Mouse (Mus musculus): ENCODE data around the gene Prkce.

Prkce gene

DNA sequence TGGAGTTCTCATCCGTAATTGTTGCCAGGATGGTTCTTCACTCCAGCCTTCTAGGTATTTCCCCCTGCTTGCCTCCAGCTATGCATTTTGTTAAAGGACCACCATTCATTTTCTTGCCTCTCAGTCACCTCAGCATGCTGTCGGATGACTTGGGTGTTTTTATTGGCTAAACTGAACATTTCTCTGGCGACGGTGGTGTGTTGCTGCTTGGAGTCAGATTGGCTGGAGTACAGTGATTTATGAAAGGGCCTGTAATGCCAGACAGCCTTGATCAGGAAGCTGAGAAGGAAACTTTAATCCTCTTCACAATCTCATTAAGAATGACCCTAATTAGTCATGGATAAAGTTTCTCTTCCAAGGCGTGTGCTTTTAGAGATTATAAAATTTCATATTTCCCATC lies 342.3 kb downstream of the Prkce start:
- DNase-seq (ENCODE audit: low read depth, low spot score), result no peak

DNA sequence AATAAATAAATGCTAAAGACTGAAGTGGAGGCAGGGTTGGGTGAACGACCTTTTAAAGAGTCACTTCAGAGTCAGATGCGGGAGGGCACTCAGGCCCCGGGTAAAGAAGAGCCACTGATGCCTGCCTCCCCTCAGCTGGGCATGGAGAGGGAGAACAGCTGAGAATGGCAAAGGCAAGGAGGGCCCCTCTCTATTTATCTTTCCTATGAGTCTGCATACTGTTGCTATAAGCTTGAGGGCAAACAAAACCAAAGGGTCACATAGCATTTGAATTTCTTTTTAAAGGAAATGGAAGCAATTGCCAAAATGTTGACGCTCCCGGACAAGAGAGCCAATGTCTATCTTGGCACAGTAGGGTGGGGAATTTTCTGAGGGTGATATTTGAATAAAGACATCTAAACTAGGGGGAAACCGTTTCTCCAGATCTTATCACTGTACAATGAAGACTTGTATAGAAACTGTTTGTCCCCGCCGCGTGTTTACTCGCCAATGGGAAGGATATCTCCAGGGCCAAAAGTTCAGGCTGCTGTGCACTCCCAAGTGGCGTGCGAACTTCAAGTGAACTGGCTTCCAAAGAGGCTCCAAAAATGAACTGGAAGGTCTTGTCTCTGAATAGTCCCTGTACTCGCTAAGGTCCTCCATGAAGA lies 347.5 kb downstream of the Prkce start:
- DNase-seq (ENCODE audit: low read depth, low spot score), result no peak

DNA sequence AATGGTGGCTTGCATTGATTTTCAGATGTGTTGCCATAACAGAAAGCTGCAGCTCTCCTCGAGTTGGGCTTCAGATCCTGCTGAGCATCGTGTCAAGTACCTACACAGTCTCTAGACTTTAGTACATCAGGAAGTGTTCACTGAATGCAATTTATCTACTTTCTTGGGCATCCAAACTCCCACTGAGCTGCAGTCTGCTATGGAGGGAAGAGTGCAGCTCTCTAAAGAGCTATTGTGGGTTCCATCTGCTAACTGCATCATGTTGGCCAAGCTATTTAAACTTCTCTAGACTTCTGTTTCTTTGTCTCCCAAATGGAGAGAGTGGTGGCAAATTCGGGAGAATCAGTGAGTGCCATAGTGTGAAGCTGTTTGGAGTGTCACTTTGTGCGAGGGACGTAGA lies 349.0 kb downstream of the Prkce start:
- DNase-seq (ENCODE audit: low read depth, low spot score), result no peak

DNA sequence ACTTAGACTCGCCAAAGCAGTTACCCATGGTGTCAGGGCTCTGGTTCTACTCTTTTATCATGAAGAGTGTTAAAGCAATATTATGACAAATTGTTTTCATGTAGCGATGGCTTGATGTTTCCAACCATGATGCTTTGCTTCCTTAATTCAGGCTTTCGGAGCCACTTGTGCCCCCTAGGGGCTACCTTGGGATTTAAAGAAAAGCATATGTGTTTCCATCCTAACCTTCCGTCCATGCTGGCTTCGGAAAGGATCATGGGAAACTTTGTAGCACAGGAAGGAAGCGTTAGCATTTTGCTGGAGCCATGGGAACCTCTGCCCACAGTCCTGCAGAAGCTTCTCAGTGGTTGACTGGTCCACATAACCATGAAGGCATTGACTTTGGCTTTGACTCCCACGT lies 351.0 kb downstream of the Prkce start:
- no peak for DNase-seq (ENCODE audit: low read depth, low spot score)

DNA sequence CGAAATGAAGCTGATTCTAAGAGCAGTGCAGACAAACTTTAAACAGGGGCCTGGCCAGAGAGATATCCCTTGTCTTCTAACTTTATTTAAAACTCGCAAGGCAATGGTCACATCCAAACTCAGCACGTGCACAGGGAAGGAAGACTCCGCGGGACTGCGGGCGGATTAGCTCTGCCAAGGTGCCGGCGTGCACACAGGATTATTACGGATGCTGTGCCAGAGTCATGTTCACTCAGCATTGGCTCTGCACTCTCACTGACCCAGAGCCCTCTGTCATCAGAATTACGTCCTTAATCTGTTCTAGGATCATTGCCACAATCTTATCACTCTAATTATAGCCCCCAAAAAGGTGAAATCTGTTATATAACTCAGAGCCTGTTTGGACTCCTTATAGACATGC lies 353.7 kb downstream of the Prkce start:
- no peak for DNase-seq (ENCODE audit: low read depth, low spot score)

DNA sequence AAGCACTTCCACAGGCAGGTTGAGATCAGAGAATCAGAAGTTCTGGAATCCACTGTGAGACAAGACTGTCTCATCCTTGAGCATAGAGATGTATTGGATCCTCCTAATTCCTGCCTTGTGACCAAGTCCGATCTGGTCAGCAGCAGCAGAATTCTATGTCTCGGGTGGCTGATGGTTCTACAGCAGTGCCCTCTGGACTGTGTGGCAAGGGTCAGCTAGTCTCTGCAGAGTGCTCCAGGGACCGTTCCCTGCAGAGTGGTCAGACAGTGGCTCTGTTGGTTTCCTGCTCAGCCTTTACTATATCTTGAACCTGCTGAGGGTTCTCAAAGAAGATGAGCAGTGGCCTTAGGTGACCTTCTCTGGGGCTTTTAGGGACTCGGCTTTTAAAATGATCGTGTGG lies 355.1 kb downstream of the Prkce start:
- no peak for DNase-seq (ENCODE audit: low read depth, low spot score)

DNA sequence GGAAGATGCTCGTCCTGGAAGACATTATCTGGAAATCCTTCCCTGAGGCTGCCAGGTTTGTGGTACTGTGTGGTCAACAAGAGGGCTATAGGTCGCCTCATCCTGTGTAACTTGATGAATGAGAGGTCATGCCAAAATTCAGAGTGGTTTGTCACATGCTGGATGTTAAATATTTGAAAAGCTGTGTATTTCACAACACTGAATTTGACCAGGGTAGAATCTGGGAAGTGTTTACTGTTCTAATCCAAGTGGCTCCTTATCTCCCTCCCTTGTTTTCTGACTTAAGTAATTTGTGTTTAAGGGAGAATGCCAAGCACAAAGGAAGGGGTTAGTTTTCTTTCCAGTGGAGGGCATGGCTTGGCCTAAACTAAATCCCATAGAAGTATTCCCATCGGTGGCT lies 355.8 kb downstream of the Prkce start:
- DNase-seq (ENCODE audit: low read depth, low spot score), result peak; percentile 26

DNA sequence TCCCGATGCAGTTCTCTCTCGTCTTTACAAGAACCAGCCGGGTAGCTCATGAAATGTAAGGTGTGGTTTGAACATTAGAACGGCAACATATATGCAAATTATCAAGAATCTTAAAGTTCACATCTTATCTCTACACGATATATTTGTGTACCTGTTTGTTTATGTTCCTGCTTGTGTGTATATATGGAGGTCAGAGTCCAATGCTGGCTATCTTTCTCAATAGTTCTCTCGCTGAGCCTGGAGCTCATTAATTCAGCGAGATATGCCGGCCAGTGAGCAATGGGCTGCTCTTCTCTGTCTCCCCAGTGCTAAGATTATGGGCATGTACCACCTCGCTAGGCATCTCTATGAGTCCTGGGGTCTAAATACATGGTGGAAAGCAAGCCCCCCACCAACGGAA lies 356.3 kb downstream of the Prkce start:
- DNase-seq (ENCODE audit: low read depth, low spot score), result no peak

DNA sequence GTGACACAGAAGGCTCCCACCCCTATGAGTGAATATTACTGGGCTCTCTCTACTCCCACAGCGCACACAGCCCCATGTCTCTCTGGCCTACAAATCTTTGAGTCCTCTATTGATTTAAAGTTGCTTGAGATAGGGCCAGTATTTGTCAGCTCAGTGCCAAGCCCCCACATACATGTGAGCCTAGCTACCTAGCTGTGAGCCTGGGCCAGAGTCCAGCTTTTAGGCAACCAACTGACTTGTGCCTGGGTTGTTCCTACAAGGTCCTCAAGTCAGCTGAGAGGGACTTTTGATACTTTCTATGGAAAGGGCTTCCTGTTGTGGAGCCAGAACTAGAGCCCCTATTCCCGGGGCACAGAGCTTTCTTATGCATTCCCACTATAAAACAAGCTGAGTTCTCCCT lies 357.5 kb downstream of the Prkce start:
- no peak for DNase-seq (ENCODE audit: low read depth, low spot score)

DNA sequence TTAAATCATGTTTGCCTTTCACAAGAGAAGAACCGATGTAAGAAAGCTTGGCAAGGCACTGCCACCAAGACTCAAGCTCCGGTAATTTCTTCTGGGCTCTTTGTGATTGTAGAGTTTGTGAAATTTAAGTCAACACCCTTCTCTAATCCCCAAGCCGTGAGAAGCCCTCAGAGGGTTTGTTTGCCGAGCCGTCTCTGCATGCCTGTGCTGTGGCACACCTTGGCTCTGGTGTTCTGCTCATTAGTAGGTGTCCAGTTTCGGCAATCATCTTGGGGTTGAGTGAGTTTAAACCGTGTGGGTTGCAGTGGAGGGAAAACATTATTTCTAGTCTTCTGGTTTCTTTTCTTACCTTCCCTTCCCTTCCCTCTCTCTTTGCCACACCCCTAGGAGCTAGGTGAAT lies 358.4 kb downstream of the Prkce start:
- DNase-seq (ENCODE audit: low read depth, low spot score), result no peak

DNA sequence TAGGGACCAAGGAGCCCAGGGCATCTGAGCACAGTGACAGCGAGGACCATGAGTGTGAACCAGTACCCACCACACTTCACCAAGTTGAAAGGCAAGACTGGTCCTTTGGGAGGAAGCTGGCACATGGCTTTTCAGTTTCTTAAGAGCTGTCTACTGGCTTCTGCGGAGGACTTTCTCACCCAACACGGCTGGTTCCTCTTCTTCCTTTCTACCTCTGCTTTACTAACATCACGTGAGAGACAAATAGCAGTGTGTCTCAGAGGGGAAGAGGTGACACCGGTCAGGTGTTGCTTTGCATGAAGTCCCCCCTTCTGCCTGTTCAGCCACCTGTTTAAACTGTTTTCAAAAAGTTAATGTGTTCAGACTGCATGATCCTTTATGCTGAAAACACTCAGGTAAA lies 359.7 kb downstream of the Prkce start:
- no peak for DNase-seq (ENCODE audit: low read depth, low spot score)

DNA sequence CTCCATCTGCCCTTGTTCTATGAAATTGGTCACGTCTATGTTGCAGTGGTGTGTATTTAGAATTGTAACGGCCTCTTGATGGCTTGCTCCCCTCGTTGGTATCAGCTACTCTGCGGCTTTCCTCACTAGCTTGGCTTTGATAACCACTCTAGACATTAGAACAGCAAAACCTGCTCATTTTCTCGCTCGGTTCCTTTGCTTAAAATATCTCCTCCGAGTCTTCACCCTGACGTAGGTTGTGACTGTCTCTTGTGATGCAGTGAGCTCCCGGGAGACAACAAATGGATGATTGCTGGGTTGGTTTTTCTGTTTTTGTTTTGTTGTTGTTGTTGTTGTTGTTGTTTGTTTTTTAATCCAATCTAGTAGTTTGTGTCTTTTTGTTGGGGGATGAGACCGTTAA lies 361.4 kb downstream of the Prkce start:
- DNase-seq (ENCODE audit: low read depth, low spot score), result no peak

DNA sequence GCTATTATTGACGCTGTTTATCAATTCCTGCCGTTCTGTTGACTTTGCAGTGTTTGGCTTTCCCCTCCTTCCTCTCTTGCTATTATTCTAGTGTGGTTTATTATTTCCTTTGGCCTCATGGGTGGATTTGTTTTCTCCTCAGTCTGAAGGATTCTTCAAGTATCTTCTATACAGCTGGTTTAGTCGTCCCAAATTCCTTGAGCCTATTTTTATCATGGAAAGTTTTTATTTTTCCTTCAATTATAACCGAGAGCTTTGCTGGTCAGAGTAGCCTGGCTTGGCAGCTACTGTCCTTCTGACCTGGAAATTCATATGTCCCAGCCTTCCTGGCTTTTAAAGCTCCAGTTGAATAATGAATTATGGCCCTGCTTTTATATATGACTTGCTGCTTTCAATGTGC lies 361.8 kb downstream of the Prkce start:
- DNase-seq (ENCODE audit: low read depth, low spot score), result no peak

DNA sequence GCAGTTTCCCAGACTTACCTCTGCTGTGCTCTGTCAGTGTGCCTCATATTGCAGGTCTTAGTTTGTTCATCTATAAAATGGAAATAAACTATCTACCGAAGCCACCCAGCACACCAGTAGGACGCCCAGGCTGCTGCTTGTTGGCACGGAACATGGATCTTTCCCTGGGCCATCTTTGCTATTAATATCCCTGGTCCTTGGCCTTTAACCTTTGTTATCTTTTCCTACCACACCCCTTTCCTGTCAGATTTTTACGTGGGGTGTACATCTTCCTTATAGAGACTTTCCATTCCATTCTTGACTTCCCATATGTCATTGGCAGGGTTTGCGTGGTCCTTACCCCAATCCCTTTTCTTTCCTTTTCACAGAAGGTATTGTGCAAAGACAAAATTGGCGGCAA lies 363.6 kb downstream of the Prkce start:
- no peak for DNase-seq (ENCODE audit: low read depth, low spot score)

DNA sequence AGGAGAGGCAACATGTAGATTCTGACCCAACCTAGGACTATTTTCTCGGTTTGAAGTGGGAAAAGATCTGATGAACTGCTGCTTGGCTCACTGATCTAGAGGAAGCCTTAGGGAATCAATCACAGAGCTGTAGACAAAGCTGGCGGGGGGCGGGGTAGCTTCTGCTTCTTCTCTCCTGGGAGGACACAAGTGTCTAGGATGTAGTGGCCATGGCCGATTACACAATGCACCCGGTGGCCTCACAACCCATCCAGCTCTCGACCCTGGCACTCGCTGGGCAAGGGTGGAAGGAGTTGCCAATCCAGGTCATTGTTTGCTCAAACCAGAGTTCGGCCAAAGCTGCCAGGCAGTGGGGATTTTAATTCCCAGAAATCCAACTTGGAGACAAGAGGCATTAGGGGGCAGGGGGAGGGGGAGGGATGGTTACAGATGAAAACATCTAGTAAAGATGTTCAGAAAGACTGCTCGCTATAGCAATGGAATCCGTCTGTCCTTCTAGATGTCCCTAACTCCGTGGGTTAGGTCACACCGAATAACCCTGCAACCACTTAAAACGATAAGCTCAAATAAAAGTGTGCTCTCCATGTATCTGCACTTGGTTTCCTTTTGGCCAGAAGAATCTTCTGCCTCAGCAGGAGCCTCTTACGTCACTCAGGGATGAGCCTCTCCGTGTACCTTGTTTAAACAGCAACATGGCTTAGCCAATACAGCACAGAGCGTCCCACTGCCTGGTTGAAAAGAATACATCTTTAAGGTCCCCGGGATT lies 365.4 kb downstream of the Prkce start:
- no peak for DNase-seq (ENCODE audit: low read depth, low spot score)

DNA sequence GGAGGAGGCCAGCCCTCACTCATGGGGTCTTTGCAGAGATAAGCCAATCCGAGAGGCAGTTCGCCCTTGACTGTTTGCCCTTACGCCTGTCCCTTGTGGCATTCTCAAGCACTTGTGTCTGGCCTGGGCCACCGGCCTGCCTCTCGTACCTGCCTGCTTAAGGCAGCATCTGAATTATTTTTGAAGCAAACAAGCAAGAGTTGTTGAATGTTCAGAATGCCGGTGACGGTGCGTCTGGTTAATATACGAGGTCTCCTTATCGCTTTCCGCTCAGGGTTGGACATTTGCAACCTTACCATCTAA lies 365.9 kb downstream of the Prkce start:
- no peak for DNase-seq (ENCODE audit: low read depth, low spot score)

DNA sequence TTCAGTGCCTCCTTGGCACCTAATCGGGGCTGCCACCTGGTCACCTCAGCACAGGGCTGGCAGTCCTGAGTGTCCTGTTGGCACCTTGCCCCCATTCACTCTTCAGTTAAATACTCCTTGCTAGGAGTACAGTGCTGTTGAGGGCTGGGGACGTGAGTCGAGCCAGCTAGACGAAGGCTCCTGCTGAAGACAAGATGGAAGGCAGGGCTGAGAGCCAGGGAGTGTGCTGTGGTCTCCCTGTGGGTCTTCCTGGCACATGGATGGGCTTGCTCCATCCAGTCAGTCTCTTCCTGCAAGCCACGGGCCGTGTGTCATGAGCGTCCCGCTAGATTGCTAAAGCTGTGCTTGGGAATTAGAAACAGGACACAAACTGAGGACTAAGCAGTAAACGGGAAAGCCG lies 367.5 kb downstream of the Prkce start:
- peak; percentile 10 for DNase-seq (ENCODE audit: low read depth, low spot score)

DNA sequence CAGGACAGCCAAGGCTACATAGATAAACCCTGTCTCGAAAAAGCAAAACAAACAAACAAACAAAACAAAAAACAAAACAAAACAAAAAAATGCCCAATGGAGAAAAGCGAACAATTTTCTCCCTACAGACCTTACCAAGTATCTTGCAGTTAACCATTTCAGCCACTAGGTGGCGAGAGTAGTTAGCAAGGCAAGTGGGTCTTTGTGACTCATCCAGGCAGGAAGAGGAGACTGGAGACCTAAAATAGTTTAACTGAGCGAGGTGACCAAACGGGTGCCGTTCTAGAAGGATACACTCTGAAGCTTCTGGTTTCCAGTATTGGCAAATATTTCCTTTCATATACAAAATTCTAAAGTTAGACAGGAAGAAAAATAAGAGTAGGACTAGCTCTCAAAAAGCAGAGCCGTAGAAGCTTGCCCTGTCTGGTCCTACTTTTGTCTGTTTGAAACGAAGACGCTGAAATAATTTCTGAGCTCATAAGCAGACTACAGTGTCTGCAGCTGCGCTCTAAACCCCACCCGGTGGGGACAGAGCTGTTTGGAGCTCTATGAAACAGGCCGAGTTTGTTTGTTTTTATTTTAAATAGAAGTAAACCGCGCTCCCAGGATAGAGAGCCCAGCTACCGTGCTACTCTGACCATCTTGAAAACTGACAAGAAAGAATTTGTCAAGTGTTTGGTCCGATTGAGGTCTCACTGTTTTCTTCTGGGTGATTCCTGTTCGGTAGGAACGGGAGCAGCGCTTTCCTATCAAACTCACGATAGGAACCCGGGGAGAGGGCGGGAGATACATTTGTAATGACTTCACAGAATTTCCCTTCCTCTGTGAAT lies 368.5 kb downstream of the Prkce start:
- peak; percentile 92 for DNase-seq (ENCODE audit: low read depth, low spot score)

DNA sequence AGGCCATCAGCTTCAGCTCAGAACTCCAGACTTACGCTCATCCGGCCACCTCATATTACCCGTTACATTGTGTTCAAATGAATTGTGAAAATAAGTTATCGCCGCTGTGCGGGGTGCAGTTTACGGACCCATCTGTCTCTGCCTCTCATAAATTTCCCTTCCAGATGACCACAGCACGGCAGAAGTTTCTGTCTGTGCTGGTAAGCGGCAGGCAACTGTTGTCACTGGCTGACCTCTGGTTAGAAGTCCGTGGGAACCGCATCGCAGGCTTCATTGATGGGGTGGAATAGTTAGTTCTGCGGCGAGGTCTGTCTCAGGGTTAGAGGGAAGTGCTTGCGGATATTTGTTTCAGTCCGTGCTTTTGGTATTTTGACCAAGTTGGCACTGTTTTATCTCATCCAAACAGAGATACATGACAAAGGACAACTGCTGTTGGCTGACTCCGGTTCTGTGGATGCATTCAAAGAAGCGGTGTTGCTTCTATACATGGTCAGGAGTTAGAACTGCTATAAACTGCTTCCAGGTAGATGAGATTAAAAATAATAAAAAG lies 372.4 kb downstream of the Prkce start:
- no peak for DNase-seq (ENCODE audit: low read depth, low spot score)

DNA sequence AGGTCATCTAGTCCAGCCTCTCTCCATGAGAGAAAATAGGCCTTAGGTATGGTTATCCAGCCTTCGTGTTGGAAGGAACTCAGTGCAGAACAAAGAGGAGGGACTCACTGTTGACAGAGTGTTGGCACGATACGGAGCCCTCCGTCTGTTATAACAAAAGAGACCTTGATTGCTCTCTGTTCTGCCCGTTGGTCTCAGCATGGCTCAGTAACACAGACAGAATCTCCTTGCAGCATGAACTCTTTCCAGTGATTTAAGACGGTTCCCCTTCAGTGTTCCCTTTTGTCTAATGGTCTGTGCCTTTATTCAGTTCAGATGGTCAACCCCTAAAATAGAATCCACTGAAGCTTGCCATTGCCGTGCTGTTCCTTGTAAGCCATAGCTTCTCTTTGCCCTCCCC lies 378.9 kb downstream of the Prkce start:
- DNase-seq (ENCODE audit: low read depth, low spot score), result no peak

DNA sequence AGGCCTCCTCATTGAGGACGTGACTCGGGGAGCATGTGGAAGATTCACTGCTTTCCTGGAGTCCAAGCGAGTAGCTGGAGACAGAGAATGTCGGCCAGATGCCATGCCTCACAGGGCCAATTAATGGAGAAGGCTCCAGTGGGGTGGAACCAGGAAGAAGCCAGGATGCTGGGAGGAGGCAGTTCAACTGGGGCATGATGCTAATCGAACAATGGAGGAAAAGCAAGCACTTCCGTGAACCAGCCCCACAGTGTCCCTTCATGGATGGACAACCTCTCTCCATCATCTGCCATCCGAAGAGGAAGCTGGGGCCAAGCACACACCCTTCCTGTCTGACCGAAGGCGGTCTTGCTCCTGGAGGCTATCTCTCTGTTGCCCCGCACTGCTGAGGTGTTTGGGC lies 381.5 kb downstream of the Prkce start:
- no peak for DNase-seq (ENCODE audit: low read depth, low spot score)

DNA sequence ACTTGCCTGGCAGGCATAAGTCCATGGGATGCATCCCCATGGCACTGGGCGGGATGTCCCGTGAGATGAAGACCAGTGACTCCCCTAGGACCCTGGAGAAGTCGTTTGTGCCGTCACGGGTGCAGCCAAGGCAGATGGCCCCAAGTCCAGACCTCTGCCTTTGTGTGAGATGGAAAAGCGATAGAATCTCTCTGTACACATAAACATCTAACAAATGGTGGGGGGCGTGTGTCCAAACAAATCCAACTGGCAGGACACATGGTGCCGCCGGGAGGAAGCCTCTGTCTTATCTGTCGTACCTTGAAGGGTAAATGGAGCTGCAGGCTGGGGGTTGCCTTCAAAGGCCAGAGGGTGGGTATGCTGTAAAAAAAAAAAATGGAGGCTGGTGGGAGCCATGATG lies 384.0 kb downstream of the Prkce start:
- DNase-seq (ENCODE audit: low read depth, low spot score), result no peak

DNA sequence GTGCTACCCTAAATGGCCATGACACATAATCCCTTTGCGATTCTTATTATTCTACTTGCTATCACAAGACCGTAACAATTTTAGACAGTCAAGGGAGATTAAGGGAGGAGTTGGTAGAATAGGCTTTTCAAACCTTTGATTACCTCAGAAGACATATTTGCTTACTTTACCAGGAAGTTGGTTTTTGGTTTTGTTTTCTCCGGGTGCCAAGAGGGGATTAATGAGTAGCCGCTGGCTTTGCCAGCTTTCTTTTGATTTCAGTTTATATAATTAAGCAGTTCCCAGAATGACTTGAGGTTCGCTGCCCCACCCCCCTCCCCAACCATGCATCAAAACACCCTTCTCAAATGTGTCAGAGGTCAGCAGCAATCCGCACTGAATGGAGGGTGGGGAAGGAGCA lies 384.4 kb downstream of the Prkce start:
- DNase-seq (ENCODE audit: low read depth, low spot score), result no peak

All from 3T3-L1 (cell line).